Mouse (Mus musculus): ENCODE data around the gene Ttc37. TPM values are rescaled to one million over a fixed set of nuclear protein-coding genes. Genes with fewer than 3 reads are reported as not detected.
A peak's percentile ranks its signal among the peaks of the same experiment; 100 is the strongest.

Gene Ttc37
- total RNA-seq (2021), result 10 to 100 TPM; 18.3 to 21.1 TPM

- intact Hi-C loops (cut with DNase I), result no loop called here
- peak; percentile 94 to 95 for DNase-seq (ENCODE audit: extremely low spot score in 1 of 2, low spot score in 2 of 2)
Measured at GRCm38 (mm10) chr13:76098493-76099303, at the start of gene Ttc37, which contains the start of gene Arsk. Gene Ttc37 (plus strand): TSS chr13:76098734. Gene Arsk (minus strand): TSS chr13:76098660.

GRCm38 (mm10) chr13:76055391-76056232, 42.9 kb upstream of the Ttc37 start:
- peak; percentile 13 to 47 for DNase-seq (ENCODE audit: extremely low spot score in 1 of 2, low spot score in 2 of 2)
- intact Hi-C loops (cut with DNase I), result no loop called here

- intact Hi-C loops (cut with DNase I), result no loop called here
- peak; percentile 36 to 80 for DNase-seq (ENCODE audit: extremely low spot score in 1 of 2, low spot score in 2 of 2)
Measured at GRCm38 (mm10) chr13:76056261-76056724, 42.2 kb upstream of the Ttc37 start.

- DNase-seq (ENCODE audit: extremely low spot score in 1 of 2, low spot score in 2 of 2), result no peak
- intact Hi-C loops (cut with DNase I), result no loop called here
Measured at GRCm38 (mm10) chr13:76056896-76057266, 41.7 kb upstream of the Ttc37 start, which contains the start of gene Gpr150. Gene Gpr150 (minus strand): TSS chr13:76056996.

GRCm38 (mm10) chr13:76057267-76058069, 41.1 kb upstream of the Ttc37 start:
- intact Hi-C loops (cut with DNase I), result no loop called here
- no peak for DNase-seq (ENCODE audit: extremely low spot score in 1 of 2, low spot score in 2 of 2)

- DNase-seq (ENCODE audit: extremely low spot score in 1 of 2, low spot score in 2 of 2), result no peak
- intact Hi-C loops (cut with DNase I), result no loop called here
Measured at GRCm38 (mm10) chr13:76059591-76059990, 38.9 kb upstream of the Ttc37 start.

GRCm38 (mm10) chr13:76062126-76062525, 36.4 kb upstream of the Ttc37 start:
- no peak for DNase-seq (ENCODE audit: extremely low spot score in 1 of 2, low spot score in 2 of 2)
- intact Hi-C loops (cut with DNase I), result no loop called here

GRCm38 (mm10) chr13:76062569-76062968, 36.0 kb upstream of the Ttc37 start:
- intact Hi-C loops (cut with DNase I), result no loop called here
- no peak for DNase-seq (ENCODE audit: extremely low spot score in 1 of 2, low spot score in 2 of 2)

- intact Hi-C loops (cut with DNase I), result no loop called here
- DNase-seq (ENCODE audit: extremely low spot score in 1 of 2, low spot score in 2 of 2), result no peak
Measured at GRCm38 (mm10) chr13:76063548-76063947, 35.0 kb upstream of the Ttc37 start.

- intact Hi-C loops (cut with DNase I), result no loop called here
- no peak for DNase-seq (ENCODE audit: extremely low spot score in 1 of 2, low spot score in 2 of 2)
Measured at GRCm38 (mm10) chr13:76064363-76064945, 34.1 kb upstream of the Ttc37 start.

GRCm38 (mm10) chr13:76074323-76074722, 24.2 kb upstream of the Ttc37 start:
- intact Hi-C loops (cut with DNase I), result no loop called here
- DNase-seq (ENCODE audit: extremely low spot score in 1 of 2, low spot score in 2 of 2), result no peak

GRCm38 (mm10) chr13:76098116-76098492, 430 bp upstream of the Ttc37 start:
- intact Hi-C loops (cut with DNase I), result no loop called here
- DNase-seq (ENCODE audit: extremely low spot score in 1 of 2, low spot score in 2 of 2), result no peak

GRCm38 (mm10) chr13:76101989-76102388, 3.5 kb downstream of the Ttc37 start:
- intact Hi-C loops (cut with DNase I), result no loop called here
- DNase-seq (ENCODE audit: extremely low spot score in 1 of 2, low spot score in 2 of 2), result no peak

GRCm38 (mm10) chr13:76109069-76109824, 10.7 kb downstream of the Ttc37 start:
- intact Hi-C loops (cut with DNase I), result no loop called here
- DNase-seq (ENCODE audit: extremely low spot score in 1 of 2, low spot score in 2 of 2), result no peak

GRCm38 (mm10) chr13:76128799-76129198, 30.3 kb downstream of the Ttc37 start:
- DNase-seq (ENCODE audit: extremely low spot score in 1 of 2, low spot score in 2 of 2), result no peak
- intact Hi-C loops (cut with DNase I), result no loop called here

GRCm38 (mm10) chr13:76132415-76132814, 33.9 kb downstream of the Ttc37 start:
- DNase-seq (ENCODE audit: extremely low spot score in 1 of 2, low spot score in 2 of 2), result no peak
- intact Hi-C loops (cut with DNase I), result no loop called here

GRCm38 (mm10) chr13:76138862-76139261, 40.3 kb downstream of the Ttc37 start:
- intact Hi-C loops (cut with DNase I), result no loop called here

More at GRCm38 (mm10) chr13:76138862-76139261, 40.3 kb downstream of the Ttc37 start:
- no peak for DNase-seq (ENCODE audit: extremely low spot score in 1 of 2, low spot score in 2 of 2)
